Mouse (Mus musculus) adrenal gland, postnatal 4 days (tissue): ENCODE data around the gene Celf3. TPM values are rescaled to one million over a fixed set of nuclear protein-coding genes. Genes with fewer than 3 reads are reported as not detected.

Experiments
- DNase-seq, 2 experiments: peaks; one replicate each; pipeline ENCODE4 v3.0.0; 2021 to 2022; ENCODE audit warnings: low spot score in 2 of 2, mixed read lengths in 2 of 2
- total RNA-seq, 2 experiments: library from RNA; stranded (reverse); gene quantifications; 2 replicates each; pipeline ENCODE4 v1.2.3; 2021

Celf3 gene
- total RNA-seq, 2 experiments from 2014 or later, result 50.3 to 56.4 TPM

DNA sequence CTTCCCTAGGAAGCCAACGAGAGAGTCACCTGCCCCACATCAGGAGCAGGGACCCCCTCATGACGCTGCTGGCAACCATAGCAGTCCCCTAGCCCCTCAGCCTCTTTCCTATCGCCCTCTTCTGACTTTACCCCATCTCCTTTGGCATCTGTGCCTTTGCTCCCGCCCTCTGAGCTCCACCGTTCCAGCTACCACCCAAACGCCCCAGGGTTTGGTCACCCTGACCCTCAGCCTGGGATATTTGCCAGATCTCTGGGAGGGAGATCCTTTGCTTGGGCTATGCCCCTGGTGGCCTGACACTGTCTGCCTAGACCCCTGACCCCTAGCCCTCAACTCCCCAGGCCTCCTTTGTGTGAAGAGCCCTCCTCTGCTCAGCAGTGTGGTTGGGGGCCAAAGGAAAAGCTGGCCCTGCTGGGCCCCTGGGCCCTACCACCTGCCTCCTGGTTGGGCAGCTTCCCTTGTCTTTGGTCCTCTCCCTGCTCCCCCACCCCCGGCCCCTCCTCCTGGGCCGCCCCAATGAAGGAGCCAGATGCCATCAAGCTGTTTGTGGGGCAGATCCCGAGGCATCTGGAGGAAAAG is 585 bp downstream of the Celf3 start:
- DNase-seq, result no peak

DNA sequence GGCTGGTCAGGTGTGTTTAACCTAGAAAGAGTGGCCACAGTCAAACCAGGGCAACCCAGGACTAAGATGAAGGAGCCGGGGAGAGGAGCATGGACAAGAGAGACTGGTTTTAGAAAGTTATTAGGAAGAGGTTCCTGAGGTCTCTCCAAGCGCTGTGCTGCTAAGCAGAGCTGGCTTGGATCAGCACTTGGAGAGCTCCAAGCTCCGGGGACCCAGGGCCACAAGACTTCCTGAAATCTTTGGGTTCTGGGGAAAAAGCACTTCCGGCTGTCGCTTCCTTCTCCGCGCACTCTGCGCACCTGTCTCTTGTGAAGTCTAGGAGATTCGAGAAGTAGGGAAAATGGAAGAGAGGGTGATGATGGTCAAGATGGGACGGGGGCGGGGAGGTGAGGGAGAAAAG is 1.5 kb downstream of the Celf3 start:
- no peak for DNase-seq

DNA sequence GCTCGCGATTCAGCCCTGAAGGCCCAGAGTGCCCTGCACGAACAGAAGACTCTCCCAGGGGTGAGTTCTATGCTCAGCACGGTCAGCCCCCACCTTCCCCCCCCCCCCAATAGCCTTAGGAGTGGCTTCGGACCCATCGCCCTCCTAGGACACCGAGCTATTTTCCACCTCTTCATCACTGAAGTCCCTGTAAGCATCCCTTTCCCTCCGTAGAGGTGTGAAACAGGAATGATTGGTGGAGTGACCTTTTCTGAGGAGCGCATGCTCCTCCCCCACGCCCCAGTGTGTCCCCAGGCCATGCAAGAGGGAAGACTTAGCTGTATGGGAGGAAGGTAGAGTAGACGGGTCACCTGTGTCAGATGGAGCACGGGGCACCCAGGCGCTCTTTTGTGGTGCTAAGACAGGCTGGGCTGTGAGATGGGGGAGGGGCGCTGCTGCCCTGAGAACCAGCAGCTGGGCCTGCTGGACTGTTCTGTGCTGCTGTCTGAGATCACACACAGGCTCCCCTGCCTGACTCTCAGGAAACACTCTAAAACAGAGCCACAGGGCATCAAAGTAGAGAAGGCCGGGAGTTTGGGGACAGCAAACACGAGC is 2.3 kb downstream of the Celf3 start, which contains the start of gene Riiad1:
Gene Riiad1 (minus strand): TSS at position 51 of the 594 bp plus-strand sequence.
- DNase-seq, result no peak

DNA sequence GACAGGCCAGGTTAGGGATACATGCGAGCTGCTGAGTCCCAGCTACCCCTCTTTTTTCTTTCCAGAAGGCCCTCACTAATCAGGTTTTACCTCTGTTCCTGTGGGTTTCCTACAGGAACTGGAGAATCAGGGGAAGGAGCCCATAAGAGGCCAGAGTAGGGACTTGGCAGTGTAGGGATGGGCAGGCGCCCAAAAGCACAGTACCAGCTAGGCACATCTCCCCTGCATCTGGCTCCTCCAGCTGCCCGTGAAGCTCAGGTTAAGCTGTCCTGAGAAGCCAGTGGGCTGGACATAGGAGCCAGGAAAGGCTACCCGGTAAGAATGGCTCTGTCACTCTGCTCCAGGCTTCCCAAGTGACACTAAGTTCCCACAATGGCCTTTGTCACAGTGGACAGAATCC is 3.3 kb downstream of the Celf3 start:
- DNase-seq, result no peak

DNA sequence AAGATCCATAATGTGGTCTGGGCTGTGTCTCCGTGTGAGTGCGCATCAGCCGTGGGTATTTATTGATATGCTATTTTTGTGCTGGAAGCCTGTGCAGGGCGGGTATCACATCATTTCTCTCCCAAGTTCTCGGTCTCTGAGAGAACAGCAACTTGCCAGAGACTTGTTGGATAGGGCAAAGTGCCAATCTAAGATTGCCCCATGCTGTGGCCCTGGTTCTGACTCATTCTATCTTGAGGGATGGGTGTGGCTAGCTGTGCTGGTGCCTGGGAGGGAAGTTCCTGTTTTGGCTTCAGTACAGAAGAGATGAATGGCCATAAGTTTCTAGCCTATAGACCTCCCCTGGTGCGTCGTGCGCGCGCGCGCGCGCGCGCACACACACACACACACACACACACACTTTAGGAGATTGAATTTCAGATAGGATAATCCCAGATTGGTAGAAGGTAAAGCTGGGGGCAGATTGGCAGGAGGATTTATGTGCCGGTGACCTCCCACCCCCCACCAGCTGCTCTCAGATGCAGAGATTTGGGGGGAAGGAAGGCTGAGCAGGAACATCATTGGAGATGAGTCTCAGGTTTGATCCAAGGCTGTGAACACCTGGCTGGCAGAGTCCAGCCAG is 4.8 kb downstream of the Celf3 start:
- no peak for DNase-seq

DNA sequence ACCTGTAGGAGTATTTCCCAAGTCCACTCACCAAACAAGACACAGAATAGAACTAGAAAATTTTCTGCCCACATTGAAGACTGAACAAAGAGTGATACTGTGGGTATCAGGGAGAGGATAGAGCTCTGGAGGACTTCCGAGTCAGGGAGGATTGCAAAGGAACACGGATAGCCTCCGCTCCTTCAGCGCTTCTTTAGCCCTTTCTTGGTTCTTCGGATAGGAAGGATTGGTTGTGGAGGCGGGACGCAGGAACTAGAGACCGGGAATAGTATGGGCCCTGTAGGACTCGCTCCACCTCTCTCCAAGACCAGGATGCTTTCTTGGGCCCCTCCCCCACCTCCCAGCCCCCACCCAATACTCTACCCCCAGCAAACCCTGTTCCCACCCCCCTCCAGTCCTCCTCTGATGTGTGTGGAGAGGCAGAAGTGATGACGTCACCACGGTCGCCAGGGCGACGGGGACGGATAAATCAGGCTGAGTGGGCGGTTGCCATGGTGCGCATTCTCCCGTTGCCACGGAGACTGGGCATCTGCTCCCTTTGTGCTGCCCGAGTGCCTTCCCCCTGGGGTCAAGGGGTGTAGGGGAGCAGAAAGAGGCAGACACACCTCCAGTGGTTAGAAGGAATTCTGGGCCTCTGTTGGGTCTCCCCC is 5.8 kb downstream of the Celf3 start:
- peak in 1 of 2 experiments; percentile 31 for DNase-seq

DNA sequence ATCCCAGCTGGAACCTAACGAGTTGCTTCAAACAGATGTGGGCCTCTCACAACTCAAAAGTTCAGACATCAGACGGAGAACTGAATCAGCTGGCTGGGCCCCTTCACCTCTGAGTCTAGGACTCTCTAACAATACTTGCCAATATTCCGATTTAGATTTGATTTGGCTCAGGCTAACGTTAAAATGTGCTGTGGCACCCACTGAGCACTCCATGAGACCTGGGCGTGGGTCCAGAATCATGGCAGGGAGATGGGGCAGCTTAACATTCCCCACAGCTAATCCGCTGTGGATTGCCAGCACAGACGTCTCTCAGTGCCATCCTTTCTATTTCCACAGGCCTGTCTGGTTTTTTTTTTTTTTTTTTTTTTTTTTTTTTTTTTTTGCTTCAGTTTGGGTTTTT is 7.8 kb downstream of the Celf3 start:
- no peak for DNase-seq

DNA sequence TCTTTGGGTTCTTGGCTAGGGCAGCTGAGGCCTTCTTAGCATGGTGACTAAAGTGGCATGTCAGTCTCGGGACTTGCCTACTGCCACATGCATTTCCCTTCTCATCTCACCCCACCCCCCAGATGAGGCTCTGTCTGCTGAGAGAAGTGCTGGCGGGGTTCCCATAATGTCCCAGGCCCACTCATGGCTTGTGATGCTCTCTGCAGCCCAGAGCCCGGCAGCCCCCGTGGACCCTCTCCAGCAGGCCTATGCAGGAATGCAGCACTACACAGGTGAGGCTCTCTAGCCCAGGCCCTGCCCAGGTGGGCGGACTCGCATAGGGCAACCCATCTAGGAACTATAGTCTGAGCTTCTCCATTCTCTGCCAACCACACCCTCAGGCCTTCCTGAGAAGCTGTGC is 9.5 kb downstream of the Celf3 start:
- no peak for DNase-seq

DNA sequence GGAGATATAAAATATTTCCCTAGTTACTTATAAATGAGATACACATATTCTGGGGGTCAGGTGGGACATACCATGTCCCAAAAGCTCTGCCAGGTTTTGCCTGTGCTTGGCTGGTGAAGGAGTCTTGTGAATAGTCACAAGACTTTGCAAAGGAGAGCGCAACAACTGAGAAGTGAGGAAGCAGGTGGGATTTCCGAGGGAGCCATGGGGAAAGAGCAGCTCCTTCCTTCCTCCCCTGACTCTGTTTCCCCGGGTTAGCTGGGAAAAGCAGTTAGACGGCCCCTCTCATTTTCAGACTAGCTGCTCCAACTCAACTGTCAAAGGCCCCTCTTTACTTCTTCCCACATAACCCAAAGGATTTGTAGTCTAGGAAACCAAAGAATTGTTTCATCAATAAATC is 19.1 kb downstream of the Celf3 start:
- no peak for DNase-seq

DNA sequence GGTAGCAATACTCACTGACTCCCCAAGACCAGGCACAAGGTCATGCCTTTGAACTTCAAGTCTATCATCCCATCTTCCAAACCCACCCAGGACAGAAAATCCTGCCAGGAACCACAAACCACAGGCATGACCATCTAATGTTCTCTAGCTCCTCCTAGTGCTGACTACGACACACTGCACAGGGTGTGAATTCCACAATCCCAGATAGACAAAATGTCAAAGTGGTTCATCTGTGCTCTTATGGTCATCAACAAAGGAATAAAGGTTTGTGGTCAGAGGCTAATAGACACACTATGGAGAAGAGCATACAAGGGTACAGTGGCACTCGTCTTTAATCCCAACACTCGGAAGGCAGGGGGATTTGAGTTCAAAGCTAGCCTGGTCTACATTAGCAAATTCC is 24.1 kb downstream of the Celf3 start:
- no peak for DNase-seq

DNA sequence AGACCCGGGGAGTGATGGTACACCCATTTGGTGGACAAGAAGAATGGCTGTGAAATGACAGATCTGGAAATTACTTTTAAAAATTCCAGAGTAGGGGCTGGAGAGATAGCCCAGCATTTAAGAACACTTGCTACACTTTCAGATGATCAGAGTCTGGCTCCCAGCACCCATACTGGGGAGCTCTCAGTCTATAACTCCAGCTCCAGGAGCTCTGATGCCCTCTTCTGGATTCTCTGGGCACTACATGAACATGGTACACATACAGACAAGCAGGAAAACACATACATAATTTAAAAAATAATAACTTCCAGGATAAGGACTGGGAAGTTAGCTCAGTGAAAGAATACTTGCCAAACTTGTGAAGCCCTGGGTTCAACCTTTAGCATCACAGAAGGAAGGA is 28.6 kb downstream of the Celf3 start:
- no peak for DNase-seq

DNA sequence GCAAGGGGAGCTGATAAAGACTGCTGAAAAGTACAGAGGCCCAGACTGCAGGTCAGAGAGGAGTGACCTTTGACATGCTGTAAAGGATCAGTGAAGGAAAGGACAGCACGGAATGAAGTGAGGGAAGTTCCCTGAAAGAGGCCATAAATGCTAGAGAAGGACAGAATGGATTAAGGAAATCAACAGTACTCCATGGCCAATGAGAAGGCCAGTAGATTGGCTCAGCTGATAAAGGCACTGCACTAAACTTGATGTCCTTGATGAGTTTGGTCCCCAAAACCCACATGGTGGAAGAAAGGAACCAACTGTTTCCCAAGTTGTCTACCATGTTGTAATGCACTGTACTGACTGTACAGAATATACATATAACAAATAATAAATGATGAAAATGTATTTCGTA is 48.6 kb downstream of the Celf3 start:
- no peak for DNase-seq

DNA sequence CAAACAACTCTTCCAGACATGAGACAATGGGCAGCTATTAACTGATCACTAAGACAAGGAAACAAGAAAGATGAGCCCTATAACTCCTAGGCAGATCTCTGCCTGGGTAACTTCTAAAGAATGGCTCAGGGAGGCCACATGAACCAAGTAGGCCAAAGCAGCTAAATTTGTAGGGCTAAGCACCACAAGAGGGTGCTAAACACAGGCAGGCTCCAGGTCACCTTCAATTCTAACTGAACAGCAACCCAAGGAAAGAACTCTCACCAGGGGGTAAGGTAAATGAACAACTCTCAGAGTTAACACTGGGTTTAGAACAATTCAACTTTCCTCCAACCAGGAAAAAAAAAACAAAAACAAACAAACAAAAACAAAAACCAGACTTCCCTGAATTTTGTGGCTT is 55.9 kb downstream of the Celf3 start:
- DNase-seq, result peak in 1 of 2 experiments; percentile 4

DNA sequence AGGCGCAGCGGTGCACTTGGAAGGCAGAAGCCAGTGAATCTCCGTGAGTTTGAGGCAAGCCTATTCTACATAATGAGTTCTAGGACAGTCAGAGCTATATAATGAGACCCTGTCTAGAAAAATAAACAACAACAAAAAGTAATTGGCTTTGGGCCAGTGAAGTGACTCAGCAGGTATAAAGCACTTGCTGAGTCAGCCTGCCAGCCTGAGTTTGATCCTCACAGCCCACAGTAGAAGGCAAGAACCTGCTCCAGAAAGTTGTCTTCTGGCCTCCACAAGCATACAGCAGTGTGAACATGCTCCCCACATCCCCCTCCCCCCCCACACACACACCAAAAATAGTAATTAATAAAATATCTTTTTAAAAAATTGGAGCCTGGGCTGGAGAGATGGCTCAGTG is 59.1 kb downstream of the Celf3 start:
- no peak for DNase-seq

Other genes with a start within 250 kb of the Celf3 start
- gene Gm4778, start 214.3 kb upstream of the Celf3 start, total RNA-seq, result not detected
- 1 to 10 TPM; 9.0 to 9.8 TPM for gene Them4, start 168.2 kb upstream of the Celf3 start, total RNA-seq
- gene Them5, start 136.2 kb upstream of the Celf3 start, total RNA-seq, result not detected
- gene C2cd4d, start 115.9 kb upstream of the Celf3 start, total RNA-seq, result under 1 TPM; 0.62 to 0.67 TPM
- gene Rorc, start 105.5 kb upstream of the Celf3 start, total RNA-seq, result 10 to 100 TPM; 17.7 to 18.9 TPM
- gene Lingo4, start 79.8 kb upstream of the Celf3 start, total RNA-seq, result 1 to 10 TPM in 1 of 2 experiments, under 1 TPM in 1; 0.78 to 1.3 TPM
- 10 to 100 TPM; 10.5 to 15.1 TPM for gene Tdrkh, start 65.0 kb upstream of the Celf3 start, total RNA-seq
- gene Mrpl9, start 35.0 kb upstream of the Celf3 start, total RNA-seq, result 10 to 100 TPM; 75.0 to 75.3 TPM
- gene Oaz3, start 34.4 kb upstream of the Celf3 start, total RNA-seq, result not detected
- gene Riiad1, start 2.0 kb downstream of the Celf3 start, total RNA-seq, result 1 to 10 TPM; 7.1 to 7.4 TPM
- gene Snx27, start 104.4 kb downstream of the Celf3 start, total RNA-seq, result 10 to 100 TPM; 39.0 to 40.4 TPM
- gene Gm10972, start 164.8 kb downstream of the Celf3 start, total RNA-seq, result not detected
- 10 to 100 TPM; 13.7 to 15.4 TPM for gene Tuft1, start 180.6 kb downstream of the Celf3 start, total RNA-seq
- 10 to 100 TPM in 1 of 2 experiments, 1 to 10 TPM in 1; 6.1 to 12.9 TPM for gene Selenbp2, start 215.3 kb downstream of the Celf3 start, total RNA-seq